Mouse (Mus musculus) heart, adult 2 months (tissue): ENCODE measurements at regions not wholly inside any gene's neighbourhood (a gene's known extent, or its start where the extent isn't known, plus 50 kb on each side); places are given as distances from the start of the nearest gene placed in this dataset.

Source experiments
- DNase-seq, 2 experiments: peaks; one replicate each; pipeline ENCODE4 v3.0.0; 2021
- H3K27ac ChIP-seq: fragments of 200-600 bp; 2 replicates; pipeline ENCODE4 v1.8.1; 2022
- H3K27me3 ChIP-seq: fragments of 200-500 bp; 2 replicates; pipeline ENCODE4 v1.6.1; 2012; ENCODE audit warnings: mild to moderate bottlenecking, low read length, inconsistent platforms, mixed read lengths; ENCODE audit not compliant: control insufficient read depth, insufficient read depth
- H3K36me3 ChIP-seq: fragments of 200-500 bp; 2 replicates; pipeline ENCODE4 v1.6.1; 2012; ENCODE audit warnings: low read length, inconsistent platforms; ENCODE audit not compliant: control insufficient read depth, insufficient read depth
- H3K4me1 ChIP-seq: fragments of 200-500 bp; 2 replicates; pipeline ENCODE4 v1.6.1; 2011; ENCODE audit warnings: low read length; ENCODE audit not compliant: control insufficient read depth, insufficient read depth
- H3K4me3 ChIP-seq: fragments of 200-600 bp; 2 replicates; pipeline ENCODE4 v1.8.1; 2022
- H3K79me2 ChIP-seq: fragments of 200-500 bp; replicated peaks from 2 replicates; pipeline ENCODE4 v1.6.1; 2012; ENCODE audit warnings: mild to moderate bottlenecking, inconsistent platforms, low read length, moderate library complexity, mixed read lengths; ENCODE audit not compliant: control insufficient read depth, insufficient read depth
- H3K9ac ChIP-seq: fragments of 200-500 bp; 2 replicates; pipeline ENCODE4 v1.6.1; 2012; ENCODE audit warnings: low read depth, mild to moderate bottlenecking, control low read depth, inconsistent platforms, low read length, mixed read lengths
- CTCF ChIP-seq: fragments of 200-600 bp; IDR thresholded peaks from 2 replicates; pipeline ENCODE4 v1.8.1; 2022; ENCODE audit warnings: antibody characterized with exemption, mild to moderate bottlenecking, moderate library complexity
- EP300 ChIP-seq: fragments of 200-500 bp; IDR thresholded peaks from 2 replicates; pipeline ENCODE4 v1.6.1; 2011; ENCODE audit warnings: low read depth, low read length, control low read depth; ENCODE audit not compliant: insufficient read depth
- POLR2A ChIP-seq: fragments of 200-500 bp; IDR thresholded peaks from 2 replicates; pipeline ENCODE4 v1.6.1; 2011; ENCODE audit warnings: mild to moderate bottlenecking, low read depth, low read length, control low read depth; ENCODE audit not compliant: insufficient read depth
- WGBS: fragments of 180-500 bp; shearing (Covaris S2); methylation state at CpG from one replicate; pipeline ENCODE4 v1.1.7; 2018; 5-methylcytosine and 5-hydroxymethylcytosine counted together
- intact Hi-C: fragments of 180-260 bp; cut with DNase I; formaldehyde crosslinking; loops from one replicate; pipeline ENCODE4 v1.15.1; 2025

DNA sequence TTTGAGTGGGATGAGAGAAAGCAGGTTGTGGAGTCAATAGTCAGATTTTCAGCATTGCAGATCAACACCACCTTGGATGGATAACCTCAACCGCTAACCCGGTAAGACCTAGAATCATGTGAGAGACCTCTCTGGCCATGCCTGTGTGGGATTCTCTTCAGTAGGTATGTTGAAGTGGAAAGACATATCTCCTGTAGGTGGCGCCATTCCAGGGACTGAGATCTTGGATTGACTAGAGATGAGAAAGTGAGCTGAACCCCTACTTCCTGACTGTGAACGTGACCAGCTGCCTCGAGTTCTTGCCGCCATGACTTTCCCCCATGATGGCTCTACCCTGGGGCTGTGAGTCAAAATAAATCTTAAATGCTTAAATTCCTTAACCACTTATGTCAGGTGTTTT, 102.7 kb downstream of the Eva1a start:
- Histone ChIP-seq H3K9ac (no peak overlapping the region), H3K27ac (no peak overlapping the region), H3K4me1 (no peaks in the 10 kb centered on the region), H3K36me3 (no peaks in the 10 kb centered on the region), H3K27me3 (no peaks in the 10 kb centered on the region), H3K4me3 (no peak overlapping the region), H3K79me2 (no peaks in the 10 kb centered on the region)
- intact Hi-C loops: no loop called here
- TF ChIP-seq CTCF (no peak), POLR2A (no peak), EP300 (no peak)
- DNase-seq: no peak
- 78% methylated on average over 6 of the region's 6 CpGs for WGBS

DNA sequence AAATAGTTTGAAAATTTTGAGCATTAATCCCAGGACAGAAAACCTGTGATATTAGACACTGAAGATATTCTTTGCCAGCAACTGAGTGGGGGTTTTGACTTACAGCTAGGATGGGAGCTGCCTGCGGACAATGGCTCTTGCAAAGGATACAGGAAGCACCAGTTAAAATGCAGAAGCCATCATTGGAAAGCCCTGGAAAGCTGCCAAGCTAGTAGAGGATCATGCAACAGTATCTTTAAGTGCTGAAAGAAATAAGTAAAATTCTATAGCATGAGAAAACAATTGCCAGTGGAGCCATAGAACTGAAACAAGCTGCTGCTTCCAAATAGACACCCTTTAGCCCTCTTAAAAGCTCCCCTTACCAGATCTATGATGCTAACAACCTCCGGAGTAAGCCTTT, 109.2 kb downstream of the Eva1a start:
- 47% methylated on average over 2 of the region's 2 CpGs for WGBS
- H3K27me3 ChIP-seq: no peaks in the 10 kb centered on the region
- no peak overlapping the region for H3K4me3 ChIP-seq
- no peaks in the 10 kb centered on the region for H3K36me3 ChIP-seq
- DNase-seq: no peak
- intact Hi-C loops: no loop called here
- H3K9ac ChIP-seq: no peak overlapping the region
- no peaks in the 10 kb centered on the region for H3K79me2 ChIP-seq
- no peak overlapping the region for H3K27ac ChIP-seq
- no peaks in the 10 kb centered on the region for H3K4me1 ChIP-seq
- TF ChIP-seq EP300 (no peak), CTCF (no peak), POLR2A (no peak)

DNA sequence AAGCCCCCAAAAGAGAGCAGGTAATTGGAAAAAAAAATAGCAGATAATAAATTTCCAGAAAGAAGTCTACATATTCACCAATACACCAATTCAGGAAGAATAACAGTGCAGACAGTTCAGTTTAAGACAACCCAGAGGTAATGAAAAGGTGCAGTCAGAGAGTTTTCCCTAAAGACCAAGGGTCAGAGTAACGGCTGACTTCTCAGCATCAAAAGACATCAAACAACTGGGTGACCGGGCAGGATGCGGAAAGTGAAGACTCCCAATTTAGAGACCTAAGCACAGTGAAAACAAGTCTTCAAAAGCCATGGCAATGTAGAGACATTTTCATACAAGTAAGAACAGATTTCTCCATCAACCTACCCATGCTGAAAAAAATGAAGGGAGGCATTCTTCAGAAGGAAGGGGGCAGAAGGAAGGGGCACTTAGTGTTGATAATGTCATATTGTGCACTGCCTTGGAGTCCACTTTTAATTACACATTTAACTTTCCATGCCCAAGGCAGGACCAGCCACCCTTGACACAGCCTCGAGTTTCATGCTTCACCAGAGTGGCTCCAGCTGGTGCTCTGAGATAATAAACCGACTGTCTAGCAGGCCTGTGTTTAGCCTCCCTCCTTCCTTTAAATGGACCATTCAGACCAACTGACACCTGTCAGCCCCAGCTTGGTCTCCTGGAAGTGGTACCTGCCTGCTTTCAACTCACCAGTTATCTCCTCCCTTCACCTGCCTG, 129.7 kb downstream of the Eva1a start:
- H3K4me1 ChIP-seq: no peaks in the 10 kb centered on the region
- H3K9ac ChIP-seq: no peak overlapping the region
- 56% methylated on average over 5 of the region's 5 CpGs for WGBS
- no peaks in the 10 kb centered on the region for H3K79me2 ChIP-seq
- H3K27ac ChIP-seq: no peak overlapping the region
- no peak for DNase-seq
- TF ChIP-seq EP300: no peak
- TF ChIP-seq CTCF: no peak
- TF ChIP-seq POLR2A: no peak
- no peaks in the 10 kb centered on the region for H3K36me3 ChIP-seq
- intact Hi-C loops: no loop called here
- no peaks in the 10 kb centered on the region for H3K27me3 ChIP-seq
- no peak overlapping the region for H3K4me3 ChIP-seq

DNA sequence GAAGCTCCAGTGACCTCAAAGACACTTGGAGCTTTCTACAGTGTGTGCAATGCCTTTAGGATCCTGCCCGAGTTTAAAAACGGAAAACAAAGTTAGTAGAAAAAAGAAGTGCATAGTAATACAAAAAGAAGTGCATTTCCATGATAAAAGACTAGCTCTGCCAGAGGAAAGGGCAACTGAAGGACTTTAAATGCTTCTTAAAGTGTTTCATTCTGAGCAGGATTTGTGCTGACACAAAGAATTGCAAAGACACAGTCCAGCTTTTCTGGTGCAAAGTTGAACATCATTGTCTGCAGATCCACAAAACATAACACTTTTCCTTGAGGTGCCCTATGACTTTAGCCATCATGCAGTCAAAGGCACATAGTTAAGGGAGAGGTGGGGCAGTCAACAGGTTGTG, 134.1 kb downstream of the Eva1a start:
- no peak for DNase-seq
- 35% methylated on average over 2 of the region's 2 CpGs for WGBS
- H3K36me3 ChIP-seq: no peaks in the 10 kb centered on the region

DNA sequence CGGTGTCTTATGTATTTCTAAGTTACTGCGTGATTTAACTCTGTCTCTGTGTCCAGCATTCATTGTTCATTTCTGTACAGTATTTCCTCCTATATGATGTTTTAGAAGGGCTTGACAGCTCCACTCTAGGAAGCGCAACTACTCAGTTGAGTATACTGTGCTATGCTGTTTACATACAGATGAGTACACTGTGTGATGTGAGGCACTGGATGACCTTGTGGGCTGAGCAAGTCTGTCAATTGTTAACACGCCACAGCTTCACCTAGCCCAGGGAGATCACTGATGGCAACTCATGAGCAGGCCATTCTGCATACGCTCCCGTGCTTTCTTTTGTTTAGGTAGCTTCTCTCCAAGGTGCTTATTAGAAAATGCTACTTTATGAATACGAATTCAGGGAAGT, 159.3 kb downstream of the Eva1a start:
- no peak for TF ChIP-seq POLR2A
- TF ChIP-seq CTCF: no peak
- TF ChIP-seq EP300: no peak
- no peaks in the 10 kb centered on the region for H3K79me2 ChIP-seq
- no peak overlapping the region for H3K4me3 ChIP-seq
- no peaks in the 10 kb centered on the region for H3K4me1 ChIP-seq
- no peaks in the 10 kb centered on the region for H3K27me3 ChIP-seq
- H3K36me3 ChIP-seq: no peaks in the 10 kb centered on the region
- H3K27ac ChIP-seq: no peak overlapping the region
- intact Hi-C loops: no loop called here
- no peak for DNase-seq
- no peak overlapping the region for H3K9ac ChIP-seq
- WGBS: 81% methylated on average over 7 of the region's 7 CpGs

More for the DNA sequence above, 134.1 kb downstream of the Eva1a start:
- Histone ChIP-seq H3K27me3 (no peaks in the 10 kb centered on the region), H3K9ac (no peak overlapping the region), H3K27ac (no peak overlapping the region), H3K4me1 (no peaks in the 10 kb centered on the region), H3K79me2 (no peaks in the 10 kb centered on the region), H3K4me3 (no peak overlapping the region)
- TF ChIP-seq CTCF (no peak), EP300 (no peak), POLR2A (no peak)
- intact Hi-C loops: no loop called here

DNA sequence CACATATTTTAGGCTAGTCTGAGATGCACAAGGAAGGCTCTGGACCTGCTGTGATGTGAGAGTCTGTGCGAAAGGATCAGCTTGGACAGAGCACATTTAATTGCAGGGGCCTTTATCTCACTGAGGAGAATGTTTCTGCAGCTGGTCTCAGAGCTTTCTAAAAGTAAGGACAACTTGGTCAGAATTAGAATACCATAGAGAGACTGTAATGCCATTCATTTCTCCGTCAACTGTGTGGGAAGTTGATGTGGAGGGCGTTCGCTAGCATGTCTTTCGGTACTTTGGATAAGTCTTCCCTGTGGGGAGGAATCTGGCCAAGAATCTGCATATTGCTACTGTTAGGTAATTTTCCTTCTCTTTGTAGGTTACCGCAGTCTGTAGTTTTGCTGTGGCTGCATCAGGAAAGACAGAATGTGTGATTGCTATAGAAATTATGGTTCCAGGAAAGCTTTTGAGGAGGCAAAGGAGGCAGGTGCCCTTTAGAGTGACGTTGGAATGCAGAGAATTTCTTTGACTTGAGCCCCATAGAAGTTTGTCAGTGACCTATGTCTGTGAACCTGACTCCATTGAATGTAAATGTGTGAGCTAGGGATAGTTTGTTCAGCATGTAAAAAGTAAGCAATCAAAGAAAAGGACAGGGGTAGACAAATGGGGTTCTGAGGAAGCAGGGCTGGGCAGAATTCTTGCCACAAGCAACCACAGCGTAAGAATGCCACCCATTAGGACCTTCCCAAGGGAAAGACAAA, 164.2 kb downstream of the Eva1a start:
- H3K27ac ChIP-seq: no peak overlapping the region
- no peaks in the 10 kb centered on the region for H3K36me3 ChIP-seq
- no peak for DNase-seq
- no peak overlapping the region for H3K4me3 ChIP-seq
- 70% methylated on average over 8 of the region's 8 CpGs for WGBS
- H3K4me1 ChIP-seq: no peaks in the 10 kb centered on the region
- H3K79me2 ChIP-seq: no peaks in the 10 kb centered on the region
- no peak for TF ChIP-seq CTCF
- no peak for TF ChIP-seq EP300
- TF ChIP-seq POLR2A: no peak
- H3K27me3 ChIP-seq: no peaks in the 10 kb centered on the region
- intact Hi-C loops: no loop called here
- no peak overlapping the region for H3K9ac ChIP-seq
